Comparison of ENCODE assay signal across 7 mouse cellular contexts in genomic region chr17:31937141-31937554, GRCm38 (mm10).
DNase-seq lines count a peak whose midpoint lies in the region; ATAC-seq lines count a peak whose summit lies in the region.

No protein-coding gene starts in this region.

- H3K36me3 ChIP-seq in kidney, embryonic 15.5 days: no peaks in the 10 kb centered on the region

- H3K27me3 ChIP-seq in kidney, embryonic 15.5 days: no peaks in the 10 kb centered on the region

- peaks cover 57% of the 10 kb centered on the region for H3K4me1 ChIP-seq in kidney, embryonic 15.5 days

- H3K9me3 ChIP-seq in kidney, embryonic 15.5 days (replicated peaks): no peaks in the 10 kb centered on the region

- no peak overlapping the region for H3K9ac ChIP-seq in kidney, embryonic 15.5 days

- no peak overlapping the region for H3K4me3 ChIP-seq in kidney, embryonic 15.5 days (replicated peaks)

- peak overlapping the region; percentile 87 for H3K27ac ChIP-seq in kidney, embryonic 15.5 days

- peak; percentile 72 for DNase-seq in 416B (ENCODE audit: low read depth)
- DNase-seq in B cell, adult 2 months: peak; percentile 4 to 13
- DNase-seq in heart, adult 8-10 months (ENCODE audit: low spot score): peak; percentile 51
- no peak for DNase-seq in layer of hippocampus, postnatal 14 days (ENCODE audit: low spot score in 2 of 2)
- no peak for DNase-seq in spleen, adult 12 weeks (ENCODE audit: low spot score)

- WGBS in kidney, embryonic 15.5 days: 22% methylated on average over 3 of the region's 3 CpGs

- peak; percentile 38 for ATAC-seq in kidney, embryonic 15.5 days (replicated peaks; ENCODE audit: low FRiP score)
- peak; percentile 75 for ATAC-seq in megakaryocyte progenitor cell, adult 5-6 weeks (replicated peaks; ENCODE audit: poor library complexity)

- H3K4me2 ChIP-seq in kidney, embryonic 15.5 days: no peak overlapping the region

Comparison
In these comparisons a context has a peak if more than half of its experiments do, and no peak if none do; other contexts are left out.
1. DNase-seq: peak in 416B (single experiment), B cell, adult 2 months (2 of 2) and heart, adult 8-10 months (single experiment); none in layer of hippocampus, postnatal 14 days (0 of 2) and spleen, adult 12 weeks (single experiment).